In the genomic region with DNA sequence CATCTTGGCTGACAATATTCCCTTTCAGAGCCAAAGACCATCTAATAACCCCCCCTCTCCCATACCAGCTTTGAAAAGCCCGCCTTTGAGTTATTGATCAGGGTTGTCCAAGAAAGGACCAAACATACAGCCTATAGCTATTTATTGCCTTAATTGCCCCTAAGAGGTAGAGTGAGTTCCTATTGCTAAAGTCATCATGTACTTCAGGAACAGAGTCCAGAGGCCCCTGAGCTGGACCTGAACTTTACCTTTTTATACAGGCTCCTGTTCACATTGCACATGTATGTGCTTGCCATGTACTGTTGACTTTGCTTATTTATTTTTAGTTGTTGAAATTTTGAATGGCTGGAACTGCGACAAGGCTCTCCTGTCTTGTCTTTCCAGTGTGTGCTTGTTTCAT, we compare ENCODE assay signal across 23 mouse cellular contexts. TPM values are rescaled to one million over a fixed set of nuclear protein-coding genes. Genes with fewer than 3 reads are reported as not detected.
DNase-seq lines count a peak whose midpoint lies in the region; ATAC-seq and TF ChIP-seq lines count a peak whose summit lies in the region.
"Had no signal": no experiment of that assay in that cellular context is flagged by ENCODE, and none has a peak within 500 bp of the region (broad histone marks: within the 10 kb centered on the region; RNA-seq: fewer than 3 reads in every experiment).

No protein-coding gene starts in this region.

- no peak overlapping the region for H3K4me3 ChIP-seq in intestine, embryonic 15.5 days (replicated peaks)
- no peak overlapping the region for H3K4me3 ChIP-seq in intestine, embryonic 16.5 days (ENCODE audit: low read length)
- no peak overlapping the region for H3K4me3 ChIP-seq in intestine, postnatal 0 days (ENCODE audit: low read depth, low read length)

- H3K9me3 ChIP-seq in intestine, embryonic 15.5 days, result no peaks in the 10 kb centered on the region
- no peaks in the 10 kb centered on the region for H3K9me3 ChIP-seq in intestine, embryonic 16.5 days (ENCODE audit: control insufficient read depth, low read length)
- H3K9me3 ChIP-seq in intestine, postnatal 0 days (ENCODE audit: control insufficient read depth), result no peaks in the 10 kb centered on the region

- H3K36me3 ChIP-seq in intestine, embryonic 15.5 days, result no peaks in the 10 kb centered on the region
- no peaks in the 10 kb centered on the region for H3K36me3 ChIP-seq in intestine, embryonic 16.5 days (ENCODE audit: control insufficient read depth, insufficient read depth, low read length)
- no peaks in the 10 kb centered on the region for H3K36me3 ChIP-seq in intestine, postnatal 0 days (ENCODE audit: control insufficient read depth, insufficient read depth)
- H3K36me3 ChIP-seq: G1E had no signal

- no peak for TF ChIP-seq CTCF in intestine, postnatal 0 days (IDR thresholded peaks at IDR 0.05; ENCODE audit: low read depth)

- no peaks in the 10 kb centered on the region for H3K4me1 ChIP-seq in intestine, embryonic 15.5 days (replicated peaks)
- H3K4me1 ChIP-seq in intestine, embryonic 16.5 days (ENCODE audit: control insufficient read depth, insufficient read depth, low read length), result peaks cover 3% of the 10 kb centered on the region
- H3K4me1 ChIP-seq in intestine, postnatal 0 days (replicated peaks; ENCODE audit: control insufficient read depth, insufficient read depth, low read length), result no peaks in the 10 kb centered on the region

- H3K27ac ChIP-seq in intestine, embryonic 15.5 days, result no peak overlapping the region
- H3K27ac ChIP-seq in intestine, embryonic 16.5 days (ENCODE audit: low read length), result no peak overlapping the region
- H3K27ac ChIP-seq in intestine, postnatal 0 days (ENCODE audit: low read depth, low read length), result no peak overlapping the region

- WGBS in intestine, embryonic 15.5 days, result 75% methylated on average over 2 of the region's 2 CpGs
- 72% methylated on average over 2 of the region's 2 CpGs for WGBS in intestine, embryonic 16.5 days
- WGBS in intestine, postnatal 0 days, result 63% methylated on average over 2 of the region's 2 CpGs

- no peak overlapping the region for H3K4me2 ChIP-seq in intestine, embryonic 15.5 days (replicated peaks)
- no peak overlapping the region for H3K4me2 ChIP-seq in intestine, embryonic 16.5 days (ENCODE audit: low read depth, low read length)
- H3K4me2 ChIP-seq in intestine, postnatal 0 days (replicated peaks; ENCODE audit: low read depth), result no peak overlapping the region

- no peak overlapping the region for H3K9ac ChIP-seq in intestine, embryonic 15.5 days
- H3K9ac ChIP-seq in intestine, embryonic 16.5 days (ENCODE audit: low read depth, low read length), result no peak overlapping the region
- no peak overlapping the region for H3K9ac ChIP-seq in intestine, postnatal 0 days (ENCODE audit: low read depth, low read length)

- DNase-seq in ovary, postnatal 14 days (ENCODE audit: low spot score), result no peak
- no peak for DNase-seq in cerebellum, postnatal 14 days
- DNase-seq in adrenal gland, adult (ENCODE audit: inconsistent age in 2 of 2, low spot score in 1 of 2), result no peak
- DNase-seq: adrenal gland, adult 2 months; adrenal gland, adult 8-10 months; adrenal gland, postnatal 10 days; adrenal gland, postnatal 14 days; adrenal gland, postnatal 25 days; adrenal gland, postnatal 36 days; B cell, adult 2 months; cerebellum, adult 11 months; cerebellum, adult 11-12 months; cerebellum, adult 18-20 months; cerebellum, adult 2 months had no signal

- ATAC-seq in intestine, embryonic 15.5 days, result peak; percentile 47; the same call in 1 of the 2 replicates
- ATAC-seq in intestine, embryonic 16.5 days, result peak; percentile 70; the same call in 1 of the 2 replicates
- peak; percentile 61 for ATAC-seq in intestine, postnatal 0 days
- ATAC-seq: activated CD4-positive, CD25-positive, alpha-beta regulatory T cell, adult 4 months; CD4-positive, CD25-positive, alpha-beta regulatory T cell, adult 4 months; Patski had no signal

- no peaks in the 10 kb centered on the region for H3K27me3 ChIP-seq in intestine, embryonic 15.5 days (replicated peaks)
- H3K27me3 ChIP-seq in intestine, embryonic 16.5 days (replicated peaks; ENCODE audit: control insufficient read depth, insufficient read depth, low read length), result no peaks in the 10 kb centered on the region
- H3K27me3 ChIP-seq in intestine, postnatal 0 days (replicated peaks; ENCODE audit: control insufficient read depth, insufficient read depth, low read length), result no peaks in the 10 kb centered on the region
- H3K27me3 ChIP-seq: CH12.LX had no signal

RNA-seq across cellular contexts. Expression of a gene that starts 37.6 kb away (rescaled TPM):
- polyA plus RNA-seq in intestine, embryonic 15.5 days (2015; fragmentation: Nextera tagmentation; extraction: Ambion mirVana), result 16.7 and 18.4 TPM in 2 replicates
- polyA plus RNA-seq in intestine, embryonic 16.5 days (2015; fragmentation: Nextera tagmentation; extraction: Ambion mirVana), result 17.4 and 20.0 TPM in 2 replicates
- 14.6 and 14.9 TPM in 2 replicates for polyA plus RNA-seq in intestine, postnatal 0 days (2015; fragmentation: Nextera tagmentation; extraction: Ambion mirVana)
- polyA plus RNA-seq: activated CD4-positive, CD25-positive, alpha-beta regulatory T cell, adult 4 months; C2C12; CD4-positive, CD25-positive, alpha-beta regulatory T cell, adult 4 months; G1E had no signal
